Mouse (Mus musculus) thymus, postnatal 25 days (tissue): ENCODE results near the gene Gm17728.
"Not testable (repeated sequence)": the region's sequence is repeated elsewhere in the genome, so short reads cannot be mapped to it uniquely, and the experiment has no call there.

Source experiments
- DNase-seq: peaks from one replicate; pipeline ENCODE4 v3.0.0; 2022

The Gm17728 gene

GRCm38 (mm10) chr17:9421760-9422159, at the start of gene Gm17728:
Gene Gm17728 (plus strand): TSS chr17:9422060.
- not testable (repeated sequence) for DNase-seq

GRCm38 (mm10) chr17:9397493-9397892, 24.4 kb upstream of the Gm17728 start:
- no peak for DNase-seq

- no peak for DNase-seq
Observed at GRCm38 (mm10) chr17:9398551-9398950, 23.3 kb upstream of the Gm17728 start.

GRCm38 (mm10) chr17:9403991-9404390, 17.9 kb upstream of the Gm17728 start:
- DNase-seq, result no peak

- DNase-seq, result no peak
Observed at GRCm38 (mm10) chr17:9407640-9408039, 14.2 kb upstream of the Gm17728 start.

GRCm38 (mm10) chr17:9419016-9419415, 2.8 kb upstream of the Gm17728 start:
- no peak for DNase-seq

GRCm38 (mm10) chr17:9428374-9428994, 6.6 kb downstream of the Gm17728 start:
- DNase-seq, result no peak

- DNase-seq, result no peak
Observed at GRCm38 (mm10) chr17:9439997-9440655, 18.3 kb downstream of the Gm17728 start.

GRCm38 (mm10) chr17:9456406-9456805, 34.5 kb downstream of the Gm17728 start:
- DNase-seq, result no peak

- DNase-seq, result no peak
Observed at GRCm38 (mm10) chr17:9460904-9461303, 39.0 kb downstream of the Gm17728 start.
